Mouse (Mus musculus): ENCODE measurements around the gene Cby3. TPM values are rescaled to one million over a fixed set of nuclear protein-coding genes. Genes with fewer than 3 reads are reported as not detected.
A peak's percentile ranks its signal among the peaks of the same experiment; 100 is the strongest.
"Not testable (repeated sequence)": the region's sequence is repeated elsewhere in the genome, so short reads cannot be mapped to it uniquely, and the experiment has no call there.

Gene Cby3
- polyA plus RNA-seq (2014; fragmentation: Nextera tagmentation; extraction: Ambion mirVana), result 0.22 and 0.51 TPM in 2 replicates

GRCm38 (mm10) chr11:50354162-50354561 is at the start of gene Cby3:
Cby3 (plus strand) TSS chr11:50354462.
- Histone ChIP-seq H3K4me1 (replicated peaks; ENCODE audit: control insufficient read depth, insufficient read depth, low read length) (no peaks in the 10 kb centered on the region), H3K4me2 (replicated peaks; ENCODE audit: low read depth, low read length) (no peak within 1 kb of the TSS), H3K27me3 (ENCODE audit: control insufficient read depth, insufficient read depth, low read length) (peaks cover 4% of the 10 kb centered on the region; the same call in 1 of the 2 replicates), H3K9me3 (ENCODE audit: control insufficient read depth, low read length) (no peaks in the 10 kb centered on the region), H3K9ac (ENCODE audit: low read depth, low read length) (no peak within 1 kb of the TSS), H3K4me3 (ENCODE audit: low read depth, low read length) (no peak within 1 kb of the TSS), H3K36me3 (ENCODE audit: control insufficient read depth, insufficient read depth, low read length) (no peaks in the 10 kb centered on the region), H3K27ac (ENCODE audit: low read depth, low read length) (no peak within 1 kb of the TSS)
- ATAC-seq (ENCODE audit: low FRiP score), result no peak
- no peak for DNase-seq (ENCODE audit: low spot score)

GRCm38 (mm10) chr11:50312803-50313202 is 41.5 kb upstream of the Cby3 start:
- ATAC-seq (ENCODE audit: low FRiP score) (no peak), DNase-seq (ENCODE audit: low spot score) (no peak)
- 92% methylated on average over 2 of the region's 2 CpGs for WGBS
- Histone ChIP-seq H3K4me2 (replicated peaks; ENCODE audit: low read depth, low read length) (no peak overlapping the region), H3K27ac (ENCODE audit: low read depth, low read length) (no peak overlapping the region), H3K27me3 (ENCODE audit: control insufficient read depth, insufficient read depth, low read length) (no peaks in the 10 kb centered on the region), H3K36me3 (ENCODE audit: control insufficient read depth, insufficient read depth, low read length) (0 out of 2 replicates have a peak, but pooled peaks cover 5% of the 10 kb centered on the region), H3K4me3 (ENCODE audit: low read depth, low read length) (no peak overlapping the region), H3K9me3 (ENCODE audit: control insufficient read depth, low read length) (no peaks in the 10 kb centered on the region), H3K4me1 (replicated peaks; ENCODE audit: control insufficient read depth, insufficient read depth, low read length) (no peaks in the 10 kb centered on the region), H3K9ac (ENCODE audit: low read depth, low read length) (no peak overlapping the region)

- not testable (repeated sequence) for H3K4me3 ChIP-seq (ENCODE audit: low read depth, low read length); H3K4me2 ChIP-seq (replicated peaks; ENCODE audit: low read depth, low read length); H3K27ac ChIP-seq (ENCODE audit: low read depth, low read length); H3K9ac ChIP-seq (ENCODE audit: low read depth, low read length); H3K4me1 ChIP-seq (replicated peaks; ENCODE audit: control insufficient read depth, insufficient read depth, low read length); H3K27me3 ChIP-seq (ENCODE audit: control insufficient read depth, insufficient read depth, low read length); DNase-seq (ENCODE audit: low spot score); ATAC-seq (ENCODE audit: low FRiP score); H3K36me3 ChIP-seq (ENCODE audit: control insufficient read depth, insufficient read depth, low read length); H3K9me3 ChIP-seq (ENCODE audit: control insufficient read depth, low read length)
- WGBS, result 94% methylated on average over 4 of the region's 4 CpGs
These were observed 34.9 kb upstream of the Cby3 start for GRCm38 (mm10) chr11:50319343-50319742.

- ATAC-seq (ENCODE audit: low FRiP score) (no peak), DNase-seq (ENCODE audit: low spot score) (no peak)
- WGBS, result 95% methylated on average over 6 of the region's 6 CpGs
- H3K27me3 ChIP-seq (ENCODE audit: control insufficient read depth, insufficient read depth, low read length), result no peaks in the 10 kb centered on the region
- H3K4me3 ChIP-seq (ENCODE audit: low read depth, low read length), result no peak overlapping the region
- H3K27ac ChIP-seq (ENCODE audit: low read depth, low read length), result no peak overlapping the region
- H3K9me3 ChIP-seq (ENCODE audit: control insufficient read depth, low read length), result no peaks in the 10 kb centered on the region
- H3K9ac ChIP-seq (ENCODE audit: low read depth, low read length), result no peak overlapping the region
- no peak overlapping the region for H3K4me2 ChIP-seq (replicated peaks; ENCODE audit: low read depth, low read length)
- no peaks in the 10 kb centered on the region for H3K36me3 ChIP-seq (ENCODE audit: control insufficient read depth, insufficient read depth, low read length)
- no peaks in the 10 kb centered on the region; the same call in none of the 2 replicates for H3K4me1 ChIP-seq (replicated peaks; ENCODE audit: control insufficient read depth, insufficient read depth, low read length)
These were observed 33.0 kb upstream of the Cby3 start for GRCm38 (mm10) chr11:50321239-50321638.

GRCm38 (mm10) chr11:50322345-50322744 is 31.9 kb upstream of the Cby3 start:
- no peak for DNase-seq (ENCODE audit: low spot score)
- Histone ChIP-seq H3K4me3 (ENCODE audit: low read depth, low read length) (no peak overlapping the region), H3K4me2 (replicated peaks; ENCODE audit: low read depth, low read length) (no peak overlapping the region)

GRCm38 (mm10) chr11:50323843-50324242 is 30.4 kb upstream of the Cby3 start:
- no peaks in the 10 kb centered on the region; the same call in none of the 2 replicates for H3K4me1 ChIP-seq (replicated peaks; ENCODE audit: control insufficient read depth, insufficient read depth, low read length)
- WGBS, result 57% methylated on average over 1 of the region's 1 CpGs
- ATAC-seq (ENCODE audit: low FRiP score) (no peak), DNase-seq (ENCODE audit: low spot score) (no peak)
- H3K4me3 ChIP-seq (ENCODE audit: low read depth, low read length), result peak overlapping the region; percentile 76
- H3K4me2 ChIP-seq (replicated peaks; ENCODE audit: low read depth, low read length), result peak overlapping the region; percentile 72
- H3K9me3 ChIP-seq (ENCODE audit: control insufficient read depth, low read length), result no peaks in the 10 kb centered on the region
- no peak overlapping the region; the same call in 1 of the 2 replicates for H3K9ac ChIP-seq (ENCODE audit: low read depth, low read length)
- peaks cover 3% of the 10 kb centered on the region; the same call in 1 of the 2 replicates for H3K36me3 ChIP-seq (ENCODE audit: control insufficient read depth, insufficient read depth, low read length)
- no peak overlapping the region for H3K27ac ChIP-seq (ENCODE audit: low read depth, low read length)
- H3K27me3 ChIP-seq (ENCODE audit: control insufficient read depth, insufficient read depth, low read length), result no peaks in the 10 kb centered on the region

More at GRCm38 (mm10) chr11:50322345-50322744, 31.9 kb upstream of the Cby3 start:
- Histone ChIP-seq H3K4me1 (replicated peaks; ENCODE audit: control insufficient read depth, insufficient read depth, low read length) (no peaks in the 10 kb centered on the region; the same call in none of the 2 replicates), H3K9ac (ENCODE audit: low read depth, low read length) (no peak overlapping the region), H3K9me3 (ENCODE audit: control insufficient read depth, low read length) (no peaks in the 10 kb centered on the region), H3K27ac (ENCODE audit: low read depth, low read length) (no peak overlapping the region), H3K27me3 (ENCODE audit: control insufficient read depth, insufficient read depth, low read length) (no peaks in the 10 kb centered on the region), H3K36me3 (ENCODE audit: control insufficient read depth, insufficient read depth, low read length) (no peaks in the 10 kb centered on the region)
- no peak for ATAC-seq (ENCODE audit: low FRiP score)

- ATAC-seq (ENCODE audit: low FRiP score) (peak; percentile 85), DNase-seq (ENCODE audit: low spot score) (no peak)
These were observed 29.4 kb upstream of the Cby3 start for GRCm38 (mm10) chr11:50324751-50325471.

GRCm38 (mm10) chr11:50325496-50326301 is 28.6 kb upstream of the Cby3 start, which contains the start of gene Canx:
Canx (minus strand) TSS chr11:50325673.
- ATAC-seq (ENCODE audit: low FRiP score), result peak; percentile 99
- Histone ChIP-seq H3K9ac (ENCODE audit: low read depth, low read length) (peak within 1 kb of the TSS; percentile 93), H3K4me1 (replicated peaks; ENCODE audit: control insufficient read depth, insufficient read depth, low read length) (no peaks in the 10 kb centered on the region; the same call in none of the 2 replicates), H3K4me3 (ENCODE audit: low read depth, low read length) (peak within 1 kb of the TSS; percentile 76), H3K27ac (ENCODE audit: low read depth, low read length) (peak within 1 kb of the TSS; percentile 74), H3K27me3 (ENCODE audit: control insufficient read depth, insufficient read depth, low read length) (no peaks in the 10 kb centered on the region), H3K9me3 (ENCODE audit: control insufficient read depth, low read length) (no peaks in the 10 kb centered on the region), H3K4me2 (replicated peaks; ENCODE audit: low read depth, low read length) (peak within 1 kb of the TSS; percentile 72), H3K36me3 (ENCODE audit: control insufficient read depth, insufficient read depth, low read length) (peaks cover 3% of the 10 kb centered on the region; the same call in 1 of the 2 replicates)
- peak; percentile 99 for DNase-seq (ENCODE audit: low spot score)
- WGBS, result under 1% methylated on average over 64 of the region's 64 CpGs

More at GRCm38 (mm10) chr11:50324751-50325471, 29.4 kb upstream of the Cby3 start:
- Histone ChIP-seq H3K4me1 (replicated peaks; ENCODE audit: control insufficient read depth, insufficient read depth, low read length) (no peaks in the 10 kb centered on the region; the same call in none of the 2 replicates), H3K27me3 (ENCODE audit: control insufficient read depth, insufficient read depth, low read length) (no peaks in the 10 kb centered on the region), H3K36me3 (ENCODE audit: control insufficient read depth, insufficient read depth, low read length) (peaks cover 3% of the 10 kb centered on the region; the same call in 1 of the 2 replicates), H3K4me2 (replicated peaks; ENCODE audit: low read depth, low read length) (peak overlapping the region; percentile 72), H3K27ac (ENCODE audit: low read depth, low read length) (peak overlapping the region; percentile 74), H3K9me3 (ENCODE audit: control insufficient read depth, low read length) (no peaks in the 10 kb centered on the region), H3K4me3 (ENCODE audit: low read depth, low read length) (peak overlapping the region; percentile 76), H3K9ac (ENCODE audit: low read depth, low read length) (peak overlapping the region; percentile 93)
- 2% methylated on average over 31 of the region's 34 CpGs for WGBS
